In genomic region chr17:74315445-74316308, GRCm38 (mm10) we compare ENCODE assay signal across 8 mouse cellular contexts. TPM values are rescaled to one million over a fixed set of nuclear protein-coding genes. Genes with fewer than 3 reads are reported as not detected.
DNase-seq lines count a peak whose midpoint lies in the region; ATAC-seq and TF ChIP-seq lines count a peak whose summit lies in the region.

No protein-coding gene starts in this region.

- ATAC-seq in lung, embryonic 14.5 days (ENCODE audit: insufficient read depth) = no peak; the same call in 1 of the 2 replicates
- ATAC-seq in embryonic facial prominence, embryonic 15.5 days (ENCODE audit: insufficient number of reproducible peaks, low FRiP score, low TSS enrichment, low read depth) = peak; percentile 81
- no peak; the same call in 1 of the 2 replicates for ATAC-seq in limb, embryonic 12.5 days (ENCODE audit: insufficient number of reproducible peaks, insufficient read depth, low FRiP score, low TSS enrichment, low read depth)

- no peak for DNase-seq in lung, embryonic 14.5 days
- DNase-seq in lung, postnatal 36 days = no peak
- DNase-seq in layer of hippocampus, adult 11-12 months (ENCODE audit: low spot score) = no peak
- DNase-seq in layer of hippocampus, postnatal 14 days (ENCODE audit: low spot score in 2 of 2) = no peak
- DNase-seq in B cell, adult 2 months = no peak

- H3K36me3 ChIP-seq in lung, embryonic 14.5 days (ENCODE audit: insufficient read depth) = peaks cover 32% of the 10 kb centered on the region
- peaks cover 9% of the 10 kb centered on the region for H3K36me3 ChIP-seq in embryonic facial prominence, embryonic 15.5 days
- H3K36me3 ChIP-seq in limb, embryonic 12.5 days = peaks cover 33% of the 10 kb centered on the region

- no peak for TF ChIP-seq CTCF in lung, embryonic 14.5 days (IDR thresholded peaks at IDR 0.05; ENCODE audit: low read depth)
- TF ChIP-seq CTCF in olfactory bulb, adult 2 months (IDR thresholded peaks at IDR 0.05; ENCODE audit: insufficient read depth, low read depth, low read length) = no peak

- H3K4me3 ChIP-seq in lung, embryonic 14.5 days (ENCODE audit: low read depth, low read length) = peak overlapping the region; percentile 78
- H3K4me3 ChIP-seq in embryonic facial prominence, embryonic 15.5 days (replicated peaks) = peak overlapping the region; percentile 80
- peak overlapping the region; percentile 78 for H3K4me3 ChIP-seq in limb, embryonic 12.5 days (replicated peaks)
- peak overlapping the region; percentile 83 for H3K4me3 ChIP-seq in olfactory bulb, adult 2 months (ENCODE audit: insufficient read depth, low read depth, low read length)

- H3K27me3 ChIP-seq in lung, embryonic 14.5 days (ENCODE audit: insufficient read depth, low read length) = no peaks in the 10 kb centered on the region
- no peaks in the 10 kb centered on the region for H3K27me3 ChIP-seq in embryonic facial prominence, embryonic 15.5 days
- no peaks in the 10 kb centered on the region for H3K27me3 ChIP-seq in limb, embryonic 12.5 days

- peak overlapping the region; percentile 83 for H3K27ac ChIP-seq in lung, embryonic 14.5 days (ENCODE audit: low read depth)
- peak overlapping the region; percentile 94 for H3K27ac ChIP-seq in embryonic facial prominence, embryonic 15.5 days (replicated peaks)
- H3K27ac ChIP-seq in limb, embryonic 12.5 days = peak overlapping the region; percentile 94
- no peak overlapping the region for H3K27ac ChIP-seq in olfactory bulb, adult 2 months (ENCODE audit: insufficient read depth, low read depth, low read length)

- no peak for TF ChIP-seq POLR2A in olfactory bulb, adult 2 months (IDR thresholded peaks at IDR 0.05; ENCODE audit: insufficient read depth, low read depth, low read length)

- H3K9me3 ChIP-seq in lung, embryonic 14.5 days (ENCODE audit: low read depth, low read length) = no peaks in the 10 kb centered on the region
- no peaks in the 10 kb centered on the region for H3K9me3 ChIP-seq in embryonic facial prominence, embryonic 15.5 days (replicated peaks)
- H3K9me3 ChIP-seq in limb, embryonic 12.5 days = no peaks in the 10 kb centered on the region

- peaks cover 4% of the 10 kb centered on the region; the same call in 1 of the 2 replicates for H3K4me1 ChIP-seq in lung, embryonic 14.5 days (ENCODE audit: insufficient read depth)
- H3K4me1 ChIP-seq in embryonic facial prominence, embryonic 15.5 days = peaks cover 15% of the 10 kb centered on the region
- peaks cover 16% of the 10 kb centered on the region for H3K4me1 ChIP-seq in limb, embryonic 12.5 days (replicated peaks)
- H3K4me1 ChIP-seq in olfactory bulb, adult 2 months (ENCODE audit: control insufficient read depth, insufficient read depth, low read length) = no peaks in the 10 kb centered on the region

- peak overlapping the region; percentile 65 for H3K4me2 ChIP-seq in lung, embryonic 14.5 days
- H3K4me2 ChIP-seq in embryonic facial prominence, embryonic 15.5 days (replicated peaks) = peak overlapping the region; percentile 72
- peak overlapping the region; percentile 78 for H3K4me2 ChIP-seq in limb, embryonic 12.5 days

- WGBS in lung, embryonic 14.5 days = under 1% methylated on average over 45 of the region's 45 CpGs
- WGBS in embryonic facial prominence, embryonic 15.5 days = under 1% methylated on average over 45 of the region's 45 CpGs
- under 1% methylated on average over 44 of the region's 45 CpGs for WGBS in limb, embryonic 12.5 days
- under 1% methylated on average over 45 of the region's 45 CpGs for WGBS in olfactory bulb, adult 2 months

- H3K9ac ChIP-seq in lung, embryonic 14.5 days = peak overlapping the region; percentile 84
- H3K9ac ChIP-seq in embryonic facial prominence, embryonic 15.5 days = peak overlapping the region; percentile 73
- H3K9ac ChIP-seq in limb, embryonic 12.5 days (replicated peaks) = peak overlapping the region; percentile 85

RNA-seq across cellular contexts. Expression of gene Dpy30, which starts 8.1 kb away (rescaled TPM):
- 202 and 207 TPM in 2 replicates for polyA plus RNA-seq in lung, embryonic 14.5 days (2014; fragmentation: Nextera tagmentation; extraction: Ambion mirVana)
- 191 and 200 TPM in 2 replicates for polyA plus RNA-seq in embryonic facial prominence, embryonic 15.5 days (2015; fragmentation: Nextera tagmentation; extraction: Ambion mirVana)
- polyA plus RNA-seq in limb, embryonic 12.5 days (2016; fragmentation: Nextera tagmentation; extraction: Ambion mirVana) = 274 and 295 TPM in 2 replicates
- polyA plus RNA-seq in olfactory bulb, adult 2 months (2012; ENCODE audit: insufficient read depth, insufficient read length, low replicate concordance, missing spikeins) = not detected in 2 replicates
- 10 to 100 TPM; 54.1 to 55.5 TPM for total RNA-seq in layer of hippocampus, postnatal 14 days (2021)

RNA-seq across cellular contexts. Expression of gene Memo1, which starts 20.4 kb away (rescaled TPM):
- polyA plus RNA-seq in lung, embryonic 14.5 days (2014; fragmentation: Nextera tagmentation; extraction: Ambion mirVana) = 98.1 and 99.2 TPM in 2 replicates
- polyA plus RNA-seq in embryonic facial prominence, embryonic 15.5 days (2015; fragmentation: Nextera tagmentation; extraction: Ambion mirVana) = 83.1 and 88.5 TPM in 2 replicates
- 77.7 and 80.1 TPM in 2 replicates for polyA plus RNA-seq in limb, embryonic 12.5 days (2016; fragmentation: Nextera tagmentation; extraction: Ambion mirVana)
- not detected in 2 replicates for polyA plus RNA-seq in olfactory bulb, adult 2 months (2012; ENCODE audit: insufficient read depth, insufficient read length, low replicate concordance, missing spikeins)
- total RNA-seq in layer of hippocampus, postnatal 14 days (2021) = 10 to 100 TPM; 62.0 to 63.5 TPM

RNA-seq across cellular contexts. Expression of gene Spast, which starts 23.1 kb away (rescaled TPM):
- 25.8 and 26.7 TPM in 2 replicates for polyA plus RNA-seq in lung, embryonic 14.5 days (2014; fragmentation: Nextera tagmentation; extraction: Ambion mirVana)
- polyA plus RNA-seq in embryonic facial prominence, embryonic 15.5 days (2015; fragmentation: Nextera tagmentation; extraction: Ambion mirVana) = 17.0 and 17.1 TPM in 2 replicates
- 26.0 and 30.7 TPM in 2 replicates for polyA plus RNA-seq in limb, embryonic 12.5 days (2016; fragmentation: Nextera tagmentation; extraction: Ambion mirVana)
- not detected in 2 replicates for polyA plus RNA-seq in olfactory bulb, adult 2 months (2012; ENCODE audit: insufficient read depth, insufficient read length, low replicate concordance, missing spikeins)
- total RNA-seq in layer of hippocampus, postnatal 14 days (2021) = 10 to 100 TPM; 65.9 to 66.0 TPM

Comparison
In these comparisons a context has a peak if more than half of its experiments do, and no peak if none do; other contexts are left out.
1. RNA of gene Dpy30, which starts 8.1 kb away (polyA plus RNA-seq): 274 to 295 TPM in limb, embryonic 12.5 days, 202 to 207 TPM in lung, embryonic 14.5 days and 191 to 200 TPM in embryonic facial prominence, embryonic 15.5 days; not detected in olfactory bulb, adult 2 months; every median in the first group is over 100 times any median in the second.
2. Peak in every context shown above with its lines, with median percentiles within 50 percentile points of each other: H3K4me2 ChIP-seq, H3K4me3 ChIP-seq and H3K9ac ChIP-seq.